Mouse (Mus musculus) right cerebral cortex, postnatal 25 days (tissue): ENCODE data around the gene Nrde2.

ENCODE experiments used
- DNase-seq: peaks from one replicate; pipeline ENCODE4 v3.0.0; 2022

The Nrde2 gene

DNA sequence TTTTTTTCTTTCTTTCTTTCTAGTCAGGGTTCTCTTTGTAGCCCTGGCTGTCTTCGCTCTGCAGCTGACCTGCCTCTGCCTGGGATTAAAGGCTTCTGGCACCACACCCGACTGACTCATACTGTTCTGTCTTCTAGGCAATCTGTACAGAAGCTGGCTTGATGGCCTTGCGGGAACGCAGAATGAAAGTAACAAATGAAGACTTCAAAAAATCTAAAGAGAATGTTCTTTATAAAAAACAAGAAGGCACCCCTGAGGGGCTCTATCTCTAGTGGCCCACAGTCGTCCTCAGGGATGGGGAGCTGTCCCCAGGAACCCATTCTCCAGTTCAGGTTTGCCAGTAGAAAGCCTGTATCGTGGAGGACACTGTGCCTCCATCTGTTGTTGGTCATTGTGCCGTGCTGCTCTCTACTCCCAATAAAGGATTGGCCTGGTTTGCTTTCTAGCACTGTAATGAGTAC is 36.5 kb downstream of the Nrde2 start:
- no peak for DNase-seq

- no peak for DNase-seq
Observed at GRCm38 (mm10) chr12:100115982-100116381, 43.5 kb downstream of the Nrde2 start.

DNA sequence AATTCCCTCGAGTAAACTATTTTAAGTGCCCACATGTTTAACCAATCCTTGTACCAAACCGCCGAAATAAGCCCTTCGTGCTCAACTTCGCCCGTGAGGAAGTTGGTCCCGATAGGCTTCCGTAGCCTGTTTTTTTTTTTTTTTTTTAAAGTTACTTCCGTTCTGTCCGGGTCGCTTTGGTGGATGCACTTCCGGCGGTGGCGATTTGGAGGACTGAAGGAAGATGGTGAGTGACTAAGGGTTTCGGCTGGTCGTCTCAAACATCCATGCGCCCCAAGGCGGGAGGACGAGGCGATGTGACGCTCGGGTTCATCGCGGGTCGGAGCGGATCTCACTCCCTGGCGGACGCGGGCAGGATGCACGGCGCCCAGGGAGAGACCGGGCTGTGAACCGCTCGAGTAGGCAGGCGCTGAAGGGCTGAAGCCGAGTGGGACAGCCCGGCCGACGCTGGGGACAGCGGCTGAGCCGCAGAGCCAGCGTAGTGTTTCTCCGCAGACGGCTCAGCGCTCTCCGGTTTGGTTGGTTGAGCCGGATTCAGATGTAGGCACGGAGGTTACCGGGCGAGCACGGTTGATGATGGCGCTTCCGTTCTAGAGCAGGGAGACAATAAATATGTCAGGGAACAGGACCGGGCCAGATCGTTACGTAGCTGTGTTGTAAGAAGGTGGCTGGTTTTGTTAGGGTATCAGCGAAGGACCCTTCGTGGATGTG is 49.3 kb downstream of the Nrde2 start, which contains the start of gene Psmc1:
Gene Psmc1, plus strand, starts transcription at position 169 of the 711 bp plus-strand sequence.
- DNase-seq = peak; percentile 81

- DNase-seq = no peak
Observed at GRCm38 (mm10) chr12:100107436-100107835, 52.0 kb downstream of the Nrde2 start.

GRCm38 (mm10) chr12:100106275-100106895 is 53.1 kb downstream of the Nrde2 start:
- peak; percentile 73 for DNase-seq

DNA sequence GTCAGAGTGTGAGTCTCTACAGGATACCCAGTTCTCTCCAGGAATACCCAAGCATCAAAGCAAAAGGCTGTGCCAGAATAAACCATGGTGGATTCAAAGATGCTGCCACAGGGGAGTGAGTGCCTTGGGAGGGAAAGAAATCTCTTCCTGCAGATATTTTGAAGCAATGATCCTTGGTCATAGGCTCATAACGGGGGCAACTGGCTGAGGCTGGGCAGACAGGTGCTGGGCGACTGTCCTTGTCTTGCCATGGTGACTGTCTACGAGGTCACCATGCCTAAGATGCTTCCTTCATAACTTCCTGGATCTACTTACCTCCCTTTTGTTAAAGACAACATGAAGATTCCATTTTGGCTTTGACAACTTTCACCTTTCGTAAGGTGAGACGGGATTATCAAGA is 54.9 kb downstream of the Nrde2 start:
- no peak for DNase-seq

DNA sequence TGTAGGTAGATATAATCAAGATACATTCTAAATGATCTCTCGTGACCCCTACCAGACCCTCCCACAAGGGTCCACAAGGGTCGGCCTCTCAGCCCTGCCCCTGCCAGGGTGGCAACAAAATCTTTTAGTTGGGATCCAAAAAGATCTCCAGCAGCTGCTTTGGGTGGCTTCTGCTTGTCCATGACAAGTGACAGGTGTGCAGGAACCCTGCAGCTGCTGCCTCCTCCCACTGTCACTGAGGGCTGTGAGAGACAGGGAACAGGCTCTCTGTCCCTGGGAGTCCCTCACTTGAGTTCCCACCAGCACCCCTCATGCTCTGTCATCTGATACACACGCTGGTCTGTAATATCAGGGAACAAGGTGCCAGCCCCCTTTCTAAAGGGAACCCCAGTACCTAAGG is 57.8 kb downstream of the Nrde2 start:
- no peak for DNase-seq

- no peak for DNase-seq
Observed at GRCm38 (mm10) chr12:100100707-100101030, 58.8 kb downstream of the Nrde2 start.

DNA sequence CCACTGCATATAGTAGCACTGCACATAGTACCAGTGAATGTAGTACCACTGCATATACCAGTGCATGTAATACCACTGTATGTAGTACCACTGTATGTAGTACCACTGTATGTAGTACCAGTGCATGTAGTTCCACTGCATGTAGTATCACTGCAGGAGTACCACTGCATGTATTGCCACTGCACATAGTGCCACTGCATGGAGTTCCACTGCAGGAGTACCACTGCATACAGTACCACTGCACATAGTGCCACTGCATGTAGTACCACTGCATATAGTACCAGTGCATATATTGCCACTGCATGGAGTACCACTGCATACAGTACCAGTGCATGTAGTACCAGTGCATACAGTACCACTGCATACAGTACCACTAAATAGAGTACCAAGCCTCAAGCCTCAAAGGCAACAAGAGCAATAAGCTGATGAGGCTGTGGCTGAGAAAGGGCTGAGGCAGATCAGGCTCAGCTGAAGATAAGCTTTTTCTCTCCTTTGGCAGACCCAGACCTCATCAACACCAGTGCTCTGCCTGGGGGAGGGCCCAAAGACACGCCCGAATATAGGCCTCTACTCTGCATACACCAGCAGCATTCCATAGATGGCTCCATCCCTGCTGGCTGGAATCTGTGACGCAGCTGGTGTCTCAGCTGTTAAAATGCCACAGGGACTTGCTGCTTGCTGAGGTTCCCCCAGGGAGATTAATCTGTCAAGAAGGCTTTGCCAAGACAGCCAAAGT is 59.3 kb downstream of the Nrde2 start:
- DNase-seq = peak; percentile 24

- no peak for DNase-seq
Observed at GRCm38 (mm10) chr12:100093046-100093445, 66.4 kb downstream of the Nrde2 start.

- no peak for DNase-seq
Observed at GRCm38 (mm10) chr12:100090750-100091149, 68.7 kb downstream of the Nrde2 start.

- no peak for DNase-seq
Observed at GRCm38 (mm10) chr12:100089265-100089664, 70.2 kb downstream of the Nrde2 start.

GRCm38 (mm10) chr12:100088026-100088425 is 71.4 kb downstream of the Nrde2 start:
- no peak for DNase-seq

GRCm38 (mm10) chr12:100079636-100080286 is 79.7 kb downstream of the Nrde2 start:
- DNase-seq = no peak

GRCm38 (mm10) chr12:100075715-100076114 is 83.7 kb downstream of the Nrde2 start:
- no peak for DNase-seq
